Mouse (Mus musculus) liver, adult 2 months (tissue): Measurements from ENCODE around the gene Gm9573.

Experiments used
- CTCF ChIP-seq: fragments of 200-500 bp; IDR thresholded peaks from 2 replicates; pipeline ENCODE4 v1.5.1; 2011; ENCODE audit warnings: low read depth, low read length, control low read depth
- POLR2A ChIP-seq: fragments of 200-500 bp; IDR thresholded peaks from 2 replicates; pipeline ENCODE4 v1.6.1; 2011; ENCODE audit warnings: low read length, control low read depth; ENCODE audit not compliant: insufficient read depth; ENCODE audit errors: extremely low read depth

DNA sequence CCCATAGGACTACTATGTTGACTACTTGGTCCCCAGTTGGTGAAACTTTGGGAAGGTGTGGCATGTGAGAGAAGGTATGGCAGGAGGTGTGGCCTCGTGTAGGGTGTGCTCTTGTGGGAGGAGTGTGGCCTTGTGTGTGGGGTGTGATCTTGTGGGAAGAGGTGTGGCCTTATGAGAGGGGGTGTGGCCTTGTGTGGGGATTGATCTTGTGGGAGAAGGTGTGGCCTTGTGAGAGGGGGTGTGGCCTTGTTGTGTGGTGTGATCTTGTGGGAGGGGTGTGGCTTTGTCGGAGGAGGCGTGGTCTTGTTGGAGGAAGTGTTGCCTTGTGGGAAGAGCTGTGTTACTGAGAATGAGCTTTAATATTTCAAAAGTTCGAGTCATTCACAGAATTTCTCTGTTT is 9.3 kb downstream of the Gm9573 start:
- TF ChIP-seq POLR2A (no peak), CTCF (no peak)
